Mouse (Mus musculus) bone marrow, adult 2 months (tissue): ENCODE results near the gene Dusp5.

Source experiments
- CTCF ChIP-seq: fragments of 200-500 bp; IDR thresholded peaks from 2 replicates; pipeline ENCODE4 v1.5.1; 2011; ENCODE audit warnings: low read length, control low read depth; ENCODE audit not compliant: control insufficient read depth, insufficient read depth
- POLR2A ChIP-seq: fragments of 200-500 bp; IDR thresholded peaks from 2 replicates; pipeline ENCODE4 v1.6.1; 2011; ENCODE audit warnings: low read depth, mild to moderate bottlenecking, control low read depth, low read length, borderline replicate concordance; ENCODE audit not compliant: control insufficient read depth

GRCm38 (mm10) chr19:53529705-53530562 is 1.0 kb downstream of the Dusp5 start:
- no peak for TF ChIP-seq CTCF
- TF ChIP-seq POLR2A: peak; percentile 43; the same call in 1 of the 2 replicates
